Mouse (Mus musculus) CH12.LX (cell line): ENCODE results near the gene Rtkn2. TPM values are rescaled to one million over a fixed set of nuclear protein-coding genes. Genes with fewer than 3 reads are reported as not detected.

Experiments used
- DNase-seq: peaks from one replicate; pipeline ENCODE4 v3.0.0-alpha.2; 2013; ENCODE audit errors: extremely low read depth
- H3K27ac ChIP-seq: 2 replicates; pipeline ENCODE4 v1.5.1; 2012; ENCODE audit warnings: low read depth, mild to moderate bottlenecking, control low read depth, moderate library complexity; ENCODE audit not compliant: insufficient read depth
- H3K27me3 ChIP-seq: replicated peaks from 2 replicates; pipeline ENCODE3; 2012; ENCODE audit warnings: inconsistent platforms
- H3K36me3 ChIP-seq, 2 experiments: replicated peaks in 1 of 2; 2 replicates each; pipeline versions ENCODE3 to v1.6.1; 2012; ENCODE audit warnings: inconsistent platforms in 1 of 2, low read length in 1 of 2, mild to moderate bottlenecking in 1 of 2, mixed read lengths in 1 of 2, moderate library complexity in 1 of 2; ENCODE audit not compliant: control insufficient read depth in 1 of 2, insufficient read depth in 1 of 2
- H3K4me1 ChIP-seq, 2 experiments: 2 replicates each; pipeline ENCODE4 v1.6.1; 2012; ENCODE audit warnings: inconsistent platforms in 1 of 2, moderate library complexity in 1 of 2; ENCODE audit not compliant: insufficient read depth in 2 of 2, control insufficient read depth in 1 of 2
- H3K4me2 ChIP-seq: 2 replicates; pipeline ENCODE4 v1.6.1; 2012; ENCODE audit warnings: low read depth, mild to moderate bottlenecking, control low read depth; ENCODE audit not compliant: poor library complexity, insufficient read depth, severe bottlenecking
- H3K4me3 ChIP-seq, 3 experiments: fragments of 150-350 bp in 1 of 3; sonication (generic) in 1 of 3; replicated peaks in 1 of 3; 2 replicates each; pipeline versions ENCODE3 to v1.5.1; 2011 to 2012; ENCODE audit warnings: low read depth in 2 of 3, low read length in 2 of 3, mild to moderate bottlenecking in 2 of 3, moderate library complexity in 2 of 3, control low read depth in 1 of 3, improper control_type of control experiment in 1 of 3, inconsistent platforms in 1 of 3, mixed read lengths in 1 of 3; ENCODE audit not compliant: poor library complexity in 1 of 3
- H3K79me2 ChIP-seq: replicated peaks from 2 replicates; pipeline ENCODE4 v1.6.1; 2012; ENCODE audit warnings: mild to moderate bottlenecking, moderate library complexity; ENCODE audit not compliant: control insufficient read depth, poor library complexity, insufficient read depth, severe bottlenecking; ENCODE audit errors: extremely low read depth
- H3K9ac ChIP-seq: 2 replicates; pipeline ENCODE4 v1.6.1; 2012; ENCODE audit warnings: low read depth, mild to moderate bottlenecking, control low read depth, moderate library complexity; ENCODE audit not compliant: insufficient read depth
- H3K9me3 ChIP-seq: replicated peaks from 2 replicates; pipeline ENCODE3; 2012; ENCODE audit warnings: low read length, inconsistent platforms, mixed read lengths
- CHD1 ChIP-seq: IDR thresholded peaks from 2 replicates; pipeline ENCODE4 v1.6.1; 2012; ENCODE audit warnings: low read depth, low read length, improper control_type of control experiment, inconsistent platforms
- CTCF ChIP-seq, 2 experiments: IDR thresholded peaks in 1 of 2; conservative IDR thresholded peaks in 1 of 2; 2 replicates each; pipeline ENCODE4 v1.5.1; 2011 to 2012; ENCODE audit warnings: low read depth in 2 of 2, low read length in 2 of 2, improper control_type of control experiment in 1 of 2, inconsistent platforms in 1 of 2, mild to moderate bottlenecking in 1 of 2, moderate library complexity in 1 of 2
- ELF1 ChIP-seq: IDR thresholded peaks from 2 replicates; pipeline ENCODE4 v1.6.1; 2014; ENCODE audit warnings: low read depth, mild to moderate bottlenecking, inconsistent platforms, low read length, improper control_type of control experiment
- IRF4 ChIP-seq: IDR thresholded peaks from 2 replicates; pipeline ENCODE4 v1.6.1; 2014; ENCODE audit warnings: low read depth, mild to moderate bottlenecking, inconsistent platforms, low read length, improper control_type of control experiment
- JUN ChIP-seq: IDR thresholded peaks from 2 replicates; pipeline ENCODE4 v1.6.1; 2011; ENCODE audit warnings: low read depth, mild to moderate bottlenecking, low read length, improper control_type of control experiment, moderate library complexity; ENCODE audit not compliant: insufficient read depth
- MAFK ChIP-seq: IDR thresholded peaks from 2 replicates; pipeline ENCODE4 v1.6.1; 2011; ENCODE audit warnings: low read length, improper control_type of control experiment; ENCODE audit not compliant: insufficient replicate concordance
- MEF2A ChIP-seq: IDR thresholded peaks from 2 replicates; pipeline ENCODE4 v1.6.1; 2014; ENCODE audit warnings: low read depth, mild to moderate bottlenecking, inconsistent platforms, low read length, improper control_type of control experiment, borderline replicate concordance
- PAX5 ChIP-seq: IDR thresholded peaks from 2 replicates; pipeline ENCODE4 v1.6.1; 2012; ENCODE audit warnings: low read length, inconsistent platforms, mixed read lengths
- POLR2AphosphoS2 ChIP-seq: IDR thresholded peaks from 2 replicates; pipeline ENCODE4 v1.6.1; 2011; ENCODE audit warnings: low read depth, low read length, improper control_type of control experiment
- RAD21 ChIP-seq: IDR thresholded peaks from 2 replicates; pipeline ENCODE4 v1.6.1; 2011; ENCODE audit warnings: low read depth, mild to moderate bottlenecking, low read length, improper control_type of control experiment, moderate library complexity
- SIN3A ChIP-seq: IDR thresholded peaks from 2 replicates; pipeline ENCODE4 v1.6.1; 2012; ENCODE audit warnings: low read length, improper control_type of control experiment, inconsistent platforms
- SMC3 ChIP-seq: IDR thresholded peaks from 2 replicates; pipeline ENCODE4 v1.6.1; 2011; ENCODE audit warnings: low read depth, low read length, improper control_type of control experiment
- TCF12 ChIP-seq: IDR thresholded peaks from 2 replicates; pipeline ENCODE4 v1.6.1; 2014; ENCODE audit warnings: low read depth, mild to moderate bottlenecking, inconsistent platforms, low read length, improper control_type of control experiment
- ZMIZ1 ChIP-seq: IDR thresholded peaks from 2 replicates; pipeline ENCODE4 v1.6.1; 2012; ENCODE audit warnings: low read depth, mild to moderate bottlenecking, inconsistent platforms, low read length, improper control_type of control experiment
- ZNF384 ChIP-seq: IDR thresholded peaks from 2 replicates; pipeline ENCODE4 v1.6.1; 2012; ENCODE audit warnings: low read depth, low read length, improper control_type of control experiment, inconsistent platforms
- dilution Hi-C: fragments of 300-500 bp; cut with MboI; formaldehyde crosslinking; loops from 2 replicates; pipeline ENCODE4 v1.14.3; 2020; ENCODE audit warnings: low sequenced_read_pairs; ENCODE audit not compliant: extremely low pct_unique_long_range_greater_than_20kb, extremely low pct_ligation_motif_present
- in situ Hi-C: fragments of 300-500 bp; cut with MboI; formaldehyde crosslinking; loops from 3 replicates; pipeline ENCODE4 v1.14.3; 2019; ENCODE audit warnings: low sequenced_read_pairs, low pct_ligation_motif_present, low pct_unique_long_range_greater_than_20kb, mixed read lengths
- polyA plus RNA-seq: library from polyadenylated mRNA; unstranded; fragments of >175 nt; gene quantifications from 2 replicates; pipeline ENCODE4 v1.2.1, GENCODE M21; 2012; ENCODE audit warnings: low read depth; ENCODE audit not compliant: insufficient read length
- total RNA-seq, 2 experiments: library from RNA; depleted of rRNA; stranded (reverse); fragments of 300-350 nt in 1 of 2; fragments of >200 nt in 1 of 2; gene quantifications; 2 replicates each; pipeline ENCODE4 v1.2.3; 2012 to 2014

Rtkn2 gene
- total and polyA plus RNA-seq, 3 experiments, result 0.59 to 0.93 (median 0.59) TPM

- H3K9me3 ChIP-seq, result no peaks in the 10 kb centered on the region
- H3K27ac ChIP-seq, result no peak overlapping the region
- DNase-seq, result no peak
- no peak overlapping the region for H3K4me3 ChIP-seq
- peaks cover 0 to 8% of the 10 kb centered on the region in 2 experiments; a peak in 2 of 4 replicates for H3K4me1 ChIP-seq
- in situ Hi-C loops (loop anchor here (5.0 to 25.0 kb wide), 2 partner anchors 121 to 646 kb away; no protein-coding TSS in a partner anchor), dilution Hi-C loops (no loop called here)
- no peaks in the 10 kb centered on the region for H3K36me3 ChIP-seq
- no peaks in the 10 kb centered on the region for H3K79me2 ChIP-seq
- no peak overlapping the region for H3K4me2 ChIP-seq
- no peaks in the 10 kb centered on the region for H3K27me3 ChIP-seq
- H3K9ac ChIP-seq, result no peak overlapping the region
- TF ChIP-seq MEF2A (no peak), JUN (no peak), PAX5 (no peak), ZNF384 (no peak), IRF4 (no peak), SIN3A (no peak), ELF1 (no peak), POLR2AphosphoS2 (no peak), CHD1 (no peak), ZMIZ1 (no peak), MAFK (no peak)
Observed at GRCm38 (mm10) chr10:67983776-67984175, 4.4 kb downstream of the Rtkn2 start.

- Histone ChIP-seq H3K9me3 (no peaks in the 10 kb centered on the region), H3K36me3 (no peaks in the 10 kb centered on the region), H3K27me3 (no peaks in the 10 kb centered on the region), H3K27ac (no peak overlapping the region), H3K4me3 (no peak overlapping the region), H3K4me1 (peaks cover 0 to 4% of the 10 kb centered on the region in 2 experiments; a peak in 1 of 4 replicates), H3K4me2 (no peak overlapping the region), H3K79me2 (no peaks in the 10 kb centered on the region), H3K9ac (no peak overlapping the region)
- peak; percentile 85 to 88 for TF ChIP-seq CTCF (conservative IDR thresholded peaks at IDR 0.05 in 1 of 2, IDR thresholded peaks at IDR 0.05 in 1 of 2; ENCODE audit: low read depth in 2 of 2, low read length in 2 of 2)
- peak; percentile 70 for TF ChIP-seq RAD21
- TF ChIP-seq TCF12, result no peak
- TF ChIP-seq SMC3, result peak; percentile 77
- in situ Hi-C loops (loop anchor here (5.0 to 25.0 kb wide), 2 partner anchors 122 to 647 kb away; no protein-coding TSS in a partner anchor), dilution Hi-C loops (no loop called here)
- peak; percentile 54 for DNase-seq
Observed at GRCm38 (mm10) chr10:67984271-67984943, 5.0 kb downstream of the Rtkn2 start.
